Mouse (Mus musculus) embryonic fibroblast, embryonic 13.5 days (primary cell): ENCODE results near the gene Tmem242. TPM values are rescaled to one million over a fixed set of nuclear protein-coding genes. Genes with fewer than 3 reads are reported as not detected.

Source experiments
- H3K27ac ChIP-seq: 2 replicates; pipeline ENCODE4 v1.5.1; 2012; ENCODE audit warnings: low read length, control low read depth, inconsistent platforms; ENCODE audit not compliant: insufficient read depth
- H3K4me1 ChIP-seq: 2 replicates; pipeline ENCODE4 v1.6.1; 2011; ENCODE audit warnings: low read length; ENCODE audit not compliant: control insufficient read depth, insufficient read depth
- H3K4me3 ChIP-seq: 2 replicates; pipeline ENCODE4 v1.5.1; 2011; ENCODE audit warnings: mild to moderate bottlenecking, control low read depth, low read length; ENCODE audit not compliant: insufficient read depth
- CTCF ChIP-seq: IDR thresholded peaks from 2 replicates; pipeline ENCODE4 v1.5.1; 2011; ENCODE audit warnings: mild to moderate bottlenecking, control low read depth, low read length, moderate library complexity, borderline replicate concordance; ENCODE audit not compliant: insufficient read depth
- POLR2A ChIP-seq: IDR thresholded peaks from 2 replicates; pipeline ENCODE4 v1.6.1; 2011; ENCODE audit warnings: low read depth, mild to moderate bottlenecking, control low read depth, low read length, moderate library complexity
- polyA plus RNA-seq: library from polyadenylated mRNA; stranded (reverse); fragments of >200 nt; gene quantifications from 2 replicates; pipeline ENCODE4 v1.2.4, GENCODE M21; 2011; ENCODE audit warnings: low read depth; ENCODE audit not compliant: missing spikeins, insufficient read length

Gene Tmem242
- polyA plus RNA-seq, 1 experiment, result 72.9 TPM

DNA sequence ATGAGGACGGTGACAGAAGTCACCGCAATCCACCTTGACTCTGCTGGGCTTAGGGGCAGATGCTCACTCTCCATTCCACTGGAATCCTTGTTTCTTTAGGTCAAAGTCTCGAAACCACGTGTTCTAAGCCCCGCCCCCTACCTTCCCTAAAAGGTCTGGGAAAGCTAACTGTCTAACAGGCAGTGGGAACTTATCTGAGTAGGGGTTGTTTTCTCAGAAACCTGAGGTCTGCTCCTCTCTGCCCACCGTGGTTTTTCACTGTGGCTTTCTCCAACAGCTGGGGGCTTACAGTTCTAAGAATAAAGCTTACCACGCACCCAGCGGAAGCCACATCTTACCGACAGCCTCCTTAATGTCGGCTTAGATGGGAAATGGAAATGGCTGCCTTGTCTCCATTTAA, 33.5 kb downstream of the Tmem242 start:
- no peak overlapping the region for H3K27ac ChIP-seq
- H3K4me3 ChIP-seq, result no peak overlapping the region
- TF ChIP-seq CTCF (no peak), POLR2A (no peak)
- no peaks in the 10 kb centered on the region for H3K4me1 ChIP-seq

DNA sequence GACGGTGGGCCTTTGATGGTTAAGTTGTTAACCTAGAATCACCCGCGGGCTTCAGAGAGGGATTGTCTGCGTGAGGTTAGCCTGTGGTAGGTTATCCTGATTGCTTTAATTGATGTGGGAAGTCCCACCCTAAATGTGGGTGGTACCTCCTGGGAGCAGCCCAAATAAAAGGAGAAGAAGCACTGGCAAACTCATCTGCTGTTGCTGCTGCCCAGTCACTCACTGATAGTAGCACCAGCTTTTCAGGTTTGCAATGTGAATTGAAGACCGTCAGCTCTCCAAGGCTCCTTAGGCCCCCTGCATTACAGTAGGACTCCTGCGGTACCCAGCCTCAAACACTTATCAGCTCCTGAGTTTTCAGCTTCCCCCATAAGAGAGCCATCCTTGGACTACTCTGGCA, 36.2 kb downstream of the Tmem242 start:
- H3K4me3 ChIP-seq, result no peak overlapping the region
- no peaks in the 10 kb centered on the region for H3K4me1 ChIP-seq
- TF ChIP-seq POLR2A, result no peak
- TF ChIP-seq CTCF, result no peak
- H3K27ac ChIP-seq, result no peak overlapping the region

DNA sequence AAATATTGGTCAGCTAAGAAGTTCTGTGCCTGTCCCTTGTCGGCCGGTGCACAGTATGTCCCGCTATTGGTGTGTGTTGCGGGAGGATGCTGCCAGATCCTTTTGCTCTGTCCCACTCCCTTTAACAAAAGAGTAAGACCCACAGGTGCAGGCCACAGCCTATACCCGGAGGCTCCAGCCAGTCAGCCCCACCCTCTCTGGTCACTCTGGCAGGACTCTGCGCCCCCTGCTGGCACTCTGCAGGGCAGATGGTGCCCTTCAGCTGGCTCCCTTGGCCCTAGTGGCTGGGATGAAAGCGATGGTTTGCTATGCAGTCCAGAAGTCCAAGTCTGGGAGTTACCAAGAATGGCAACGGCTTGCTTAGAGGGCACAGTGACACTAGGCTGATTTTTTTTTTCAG, 37.4 kb downstream of the Tmem242 start:
- TF ChIP-seq CTCF, result peak; percentile 86
- TF ChIP-seq POLR2A, result no peak
- H3K4me1 ChIP-seq, result no peaks in the 10 kb centered on the region
- H3K27ac ChIP-seq, result no peak overlapping the region
- no peak overlapping the region for H3K4me3 ChIP-seq

DNA sequence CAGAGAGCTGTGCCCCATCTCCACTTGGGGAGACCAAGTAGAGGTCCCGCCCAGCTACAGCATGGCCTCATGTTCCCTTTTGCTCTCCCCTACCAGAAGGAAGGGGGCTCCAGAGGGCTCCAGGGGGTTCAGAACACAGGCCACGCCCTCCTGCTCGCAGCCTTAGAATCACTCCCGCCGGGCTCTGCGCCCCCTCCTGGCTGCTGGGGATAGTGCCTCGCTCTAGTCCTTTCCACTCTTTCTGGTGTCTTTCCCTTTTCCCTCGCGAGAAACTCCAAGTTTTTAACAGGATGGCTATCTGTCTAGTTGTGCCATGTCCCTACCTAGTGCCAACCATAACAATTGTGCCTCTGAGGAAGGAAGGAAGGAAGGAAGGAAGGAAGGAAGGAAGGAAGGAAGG, 38.0 kb downstream of the Tmem242 start:
- H3K27ac ChIP-seq, result no peak overlapping the region
- peak; percentile 66 for TF ChIP-seq CTCF
- TF ChIP-seq POLR2A, result no peak
- no peaks in the 10 kb centered on the region for H3K4me1 ChIP-seq
- H3K4me3 ChIP-seq, result no peak overlapping the region

DNA sequence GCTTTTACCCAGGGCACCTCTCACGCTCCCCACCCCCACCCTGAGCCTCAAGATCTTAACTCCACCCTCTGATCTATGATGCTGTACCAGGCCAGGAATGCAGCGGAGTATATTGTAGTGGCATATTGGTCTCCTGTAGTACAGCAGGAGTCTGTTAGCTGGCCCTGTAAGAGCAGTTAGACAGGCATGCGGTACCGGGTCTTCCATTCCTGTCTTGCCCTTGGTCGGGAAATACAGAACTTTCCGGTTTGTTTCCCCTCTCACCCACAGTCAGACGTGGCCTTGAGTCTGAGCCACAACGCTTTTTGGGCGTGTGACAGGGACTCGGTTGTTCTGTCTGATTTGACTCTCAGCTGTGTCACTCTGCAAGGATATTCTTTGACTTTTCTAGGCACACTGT, 38.8 kb downstream of the Tmem242 start:
- Histone ChIP-seq H3K4me1 (no peaks in the 10 kb centered on the region), H3K4me3 (no peak overlapping the region), H3K27ac (no peak overlapping the region)
- no peak for TF ChIP-seq POLR2A
- TF ChIP-seq CTCF, result no peak

DNA sequence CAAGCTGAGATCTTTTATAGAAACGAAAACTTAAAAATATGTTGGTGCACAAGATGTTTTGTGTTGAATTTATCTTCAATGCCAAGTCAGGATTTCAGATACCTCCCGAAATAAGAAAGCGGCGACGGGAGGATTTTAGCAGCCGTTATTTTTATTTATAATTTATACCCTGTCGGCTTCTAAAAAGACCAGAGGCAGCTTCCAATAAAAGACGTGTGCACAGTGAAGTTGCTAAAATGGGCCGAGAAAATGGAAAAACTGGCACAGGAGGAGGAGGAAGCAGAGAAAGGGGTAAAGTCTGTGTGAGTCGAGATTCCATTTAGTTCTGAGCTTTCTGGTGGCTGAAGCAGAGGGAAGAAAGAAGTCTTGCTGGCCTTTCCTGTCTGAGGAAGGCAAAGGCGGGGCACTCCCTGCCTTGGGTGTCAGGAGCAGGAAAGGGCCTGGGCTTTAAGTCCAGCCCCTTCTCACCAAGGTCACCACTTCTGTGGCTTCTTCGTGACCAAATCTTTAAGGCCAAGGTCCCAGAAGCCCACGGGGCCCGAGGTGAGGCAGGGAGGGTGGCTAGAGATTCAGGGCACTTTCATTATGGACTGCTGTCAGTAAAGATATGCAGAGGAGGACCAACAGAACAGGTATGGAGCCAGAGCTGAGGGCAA, 39.5 kb downstream of the Tmem242 start:
- Histone ChIP-seq H3K4me1 (no peaks in the 10 kb centered on the region), H3K27ac (no peak overlapping the region), H3K4me3 (no peak overlapping the region)
- no peak for TF ChIP-seq POLR2A
- no peak for TF ChIP-seq CTCF

DNA sequence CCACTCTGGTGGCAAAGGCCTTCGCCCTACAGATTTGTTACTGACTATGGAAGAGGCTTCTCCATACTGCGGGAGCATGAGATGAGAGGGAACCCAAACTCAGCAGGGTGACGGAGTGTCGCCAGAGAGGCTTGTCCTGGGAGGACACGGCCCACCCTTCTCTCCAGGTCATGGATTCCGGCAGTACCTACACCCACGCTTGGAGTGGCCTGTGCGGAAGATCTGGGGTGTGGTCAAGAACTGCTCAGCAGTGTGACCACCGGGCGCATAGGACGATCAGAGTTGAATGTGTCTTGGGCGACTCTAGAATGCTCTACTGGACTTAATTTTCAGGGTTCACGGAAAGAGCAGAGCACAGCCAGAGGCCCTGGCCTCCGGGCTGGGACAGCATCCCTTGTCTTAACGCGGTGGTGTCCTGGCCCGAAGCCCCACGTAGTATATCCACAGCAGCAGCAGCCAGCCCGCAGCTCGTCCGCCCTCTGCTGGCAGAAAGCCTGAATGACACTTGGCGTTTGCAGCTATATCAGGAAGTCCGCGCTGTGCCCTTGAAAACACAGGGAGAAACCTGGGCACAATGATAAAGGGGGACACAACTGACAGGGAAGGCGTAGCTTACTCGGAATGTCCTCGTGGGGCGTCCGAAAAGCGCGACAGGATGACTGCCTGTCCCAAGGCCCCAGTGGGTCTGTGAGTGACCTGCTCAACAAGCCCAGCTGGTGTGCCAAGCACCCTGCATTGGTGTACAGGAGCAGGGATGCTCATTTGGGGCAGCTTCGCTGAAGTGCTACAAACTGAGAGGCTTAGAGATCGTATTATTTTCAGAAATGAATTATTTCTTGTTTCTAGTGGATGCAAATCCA, 42.7 kb downstream of the Tmem242 start:
- Histone ChIP-seq H3K4me1 (no peaks in the 10 kb centered on the region), H3K4me3 (no peak overlapping the region), H3K27ac (no peak overlapping the region)
- TF ChIP-seq POLR2A, result no peak
- peak; percentile 98 for TF ChIP-seq CTCF

DNA sequence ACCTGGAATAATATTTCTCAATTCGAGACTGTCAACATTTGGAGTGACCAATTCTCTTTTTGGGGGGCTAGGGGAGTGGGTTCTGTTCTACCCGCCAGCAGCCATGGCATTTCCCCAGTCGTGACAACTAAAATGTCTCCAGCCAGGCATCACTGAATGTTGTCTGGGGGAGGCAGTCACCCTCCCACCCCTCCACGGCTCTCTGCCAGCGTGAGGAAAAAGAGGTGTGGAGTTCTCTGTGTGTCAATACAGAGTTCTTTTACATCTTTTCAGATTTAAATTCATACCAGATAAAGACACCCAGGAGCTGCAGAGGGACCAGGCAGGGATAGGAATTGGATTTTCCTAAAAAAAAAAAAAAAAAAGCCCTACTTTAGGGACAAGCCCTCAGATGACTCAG, 43.8 kb downstream of the Tmem242 start:
- TF ChIP-seq CTCF (no peak), POLR2A (no peak)
- no peaks in the 10 kb centered on the region for H3K4me1 ChIP-seq
- H3K27ac ChIP-seq, result no peak overlapping the region
- no peak overlapping the region for H3K4me3 ChIP-seq

DNA sequence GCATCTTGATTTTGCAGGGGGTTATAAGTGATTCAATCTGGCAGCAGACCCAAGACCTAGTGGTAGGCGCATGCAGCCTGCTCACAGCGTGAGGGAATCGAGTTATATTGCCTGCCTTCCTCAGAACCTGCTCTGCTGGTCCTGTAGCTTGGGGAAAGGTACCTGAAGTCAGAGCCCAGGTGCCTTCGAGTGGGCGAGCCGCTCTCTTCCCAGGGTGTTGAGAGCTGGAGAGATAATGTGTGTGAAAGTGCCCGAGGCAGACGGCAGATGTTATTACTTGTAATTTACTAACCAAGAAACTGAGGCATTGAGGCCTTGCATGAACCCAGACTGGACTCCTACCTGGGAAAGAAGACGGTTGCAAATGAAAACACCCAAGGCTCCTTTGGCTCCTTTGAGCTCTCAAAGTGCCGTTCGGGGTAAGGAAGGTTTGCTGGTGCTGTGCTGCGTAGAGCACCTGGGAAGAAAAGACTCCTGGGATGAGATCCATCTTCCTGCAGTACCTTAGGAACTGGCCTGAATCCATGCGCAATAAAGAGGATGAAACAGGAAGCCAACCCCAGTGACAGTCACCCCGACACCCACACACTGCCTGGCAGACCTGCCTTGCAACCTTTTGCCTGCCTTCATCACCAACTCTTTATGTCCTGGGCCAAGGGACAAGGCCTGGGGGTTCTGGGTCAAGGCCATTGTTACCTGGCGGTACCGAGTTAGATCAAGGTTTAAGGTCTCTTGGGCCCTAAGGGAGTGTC, 44.4 kb downstream of the Tmem242 start:
- Histone ChIP-seq H3K4me1 (no peaks in the 10 kb centered on the region), H3K27ac (no peak overlapping the region), H3K4me3 (no peak overlapping the region)
- TF ChIP-seq POLR2A (no peak), CTCF (no peak)
